Mouse (Mus musculus): Measurements from ENCODE around the gene Sp2.

- TF ChIP-seq GATA1 (IDR thresholded peaks at IDR 0.05; ENCODE audit: low read length) (no peak), TAL1 (IDR thresholded peaks at IDR 0.05; ENCODE audit: low read length) (no peak)
Measured at GRCm38 (mm10) chr11:96929096-96929765, 53.5 kb downstream of the Sp2 start.

Data from erythroblast, embryonic 14.5 days (primary cell).